In the genomic region with DNA sequence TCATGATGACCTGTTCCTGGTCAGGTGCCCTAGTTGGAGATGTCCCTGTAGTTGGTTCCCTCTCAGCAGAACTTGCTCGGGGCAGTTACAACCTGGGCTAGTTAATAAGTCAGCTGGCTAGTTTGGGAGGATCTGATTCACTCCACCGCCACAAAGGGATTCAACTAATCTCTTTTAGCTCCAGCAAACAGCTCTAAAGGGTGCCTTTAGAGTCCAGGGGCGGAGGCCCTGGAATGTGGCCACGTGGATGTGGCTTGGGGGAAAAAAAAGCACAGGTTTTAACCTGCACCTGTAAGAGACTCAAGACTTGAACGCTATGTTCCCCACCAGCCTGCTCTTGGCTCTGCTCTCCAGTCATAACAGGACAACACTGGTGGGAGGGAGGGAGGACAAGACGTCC, we compare ENCODE assay signal across 13 mouse cellular contexts. TPM values are rescaled to one million over a fixed set of nuclear protein-coding genes. Genes with fewer than 3 reads are reported as not detected.
DNase-seq lines count a peak whose midpoint lies in the region; ATAC-seq lines count a peak whose summit lies in the region.
"Had no signal": no experiment of that assay in that cellular context is flagged by ENCODE, and none has a peak within 500 bp of the region (broad histone marks: within the 10 kb centered on the region; RNA-seq: fewer than 3 reads in every experiment).

No protein-coding gene starts in this region.

- no peaks in the 10 kb centered on the region for H3K4me1 ChIP-seq in embryonic facial prominence, embryonic 11.5 days (ENCODE audit: control insufficient read depth, insufficient read depth, low read length)
- H3K4me1 ChIP-seq in embryonic facial prominence, embryonic 10.5 days, result peaks cover 32% of the 10 kb centered on the region
- H3K4me1 ChIP-seq in lung, embryonic 15.5 days, result peaks cover 60% of the 10 kb centered on the region
- peaks cover 56% of the 10 kb centered on the region for H3K4me1 ChIP-seq in kidney, embryonic 15.5 days
- peaks cover 37% of the 10 kb centered on the region for H3K4me1 ChIP-seq in stomach, embryonic 16.5 days (ENCODE audit: control insufficient read depth, insufficient read depth, low read length)

- H3K4me3 ChIP-seq in embryonic facial prominence, embryonic 11.5 days (ENCODE audit: low read depth, low read length), result no peak overlapping the region
- H3K4me3 ChIP-seq in embryonic facial prominence, embryonic 10.5 days, result no peak overlapping the region
- H3K4me3 ChIP-seq in lung, embryonic 15.5 days, result no peak overlapping the region
- no peak overlapping the region for H3K4me3 ChIP-seq in kidney, embryonic 15.5 days (replicated peaks)
- H3K4me3 ChIP-seq in stomach, embryonic 16.5 days (replicated peaks; ENCODE audit: low read length), result no peak overlapping the region
- H3K4me3 ChIP-seq: embryonic facial prominence, embryonic 13.5 days; limb, embryonic 13.5 days had no signal

- H3K27me3 ChIP-seq in embryonic facial prominence, embryonic 11.5 days (ENCODE audit: control insufficient read depth, insufficient read depth, low read length), result no peaks in the 10 kb centered on the region
- H3K27me3 ChIP-seq in embryonic facial prominence, embryonic 10.5 days (replicated peaks; ENCODE audit: low read depth, poor library complexity, severe bottlenecking), result no peaks in the 10 kb centered on the region
- no peaks in the 10 kb centered on the region for H3K27me3 ChIP-seq in lung, embryonic 15.5 days
- H3K27me3 ChIP-seq in kidney, embryonic 15.5 days, result no peaks in the 10 kb centered on the region
- no peaks in the 10 kb centered on the region for H3K27me3 ChIP-seq in stomach, embryonic 16.5 days (ENCODE audit: control insufficient read depth, insufficient read depth, low read length)
- H3K27me3 ChIP-seq: embryonic facial prominence, embryonic 13.5 days; limb, embryonic 13.5 days had no signal

- no peak overlapping the region for H3K4me2 ChIP-seq in embryonic facial prominence, embryonic 11.5 days (ENCODE audit: low read depth, low read length)
- no peak overlapping the region for H3K4me2 ChIP-seq in lung, embryonic 15.5 days
- H3K4me2 ChIP-seq in kidney, embryonic 15.5 days, result no peak overlapping the region
- 0 out of 2 replicates have a peak overlapping the region, but pooled peaks have one; percentile 5 for H3K4me2 ChIP-seq in stomach, embryonic 16.5 days (ENCODE audit: low read depth, low read length)
- H3K4me2 ChIP-seq: embryonic facial prominence, embryonic 13.5 days; limb, embryonic 13.5 days had no signal

- WGBS in embryonic facial prominence, embryonic 11.5 days, result 50% methylated on average over 6 of the region's 6 CpGs
- WGBS in embryonic facial prominence, embryonic 10.5 days, result 53% methylated on average over 6 of the region's 6 CpGs
- WGBS in lung, embryonic 15.5 days, result 55% methylated on average over 6 of the region's 6 CpGs
- 59% methylated on average over 6 of the region's 6 CpGs for WGBS in kidney, embryonic 15.5 days
- WGBS in stomach, embryonic 16.5 days, result 52% methylated on average over 6 of the region's 6 CpGs

- peak; percentile 17 for DNase-seq in embryonic facial prominence, embryonic 11.5 days (ENCODE audit: low spot score)
- DNase-seq in embryonic facial prominence, embryonic 10.5 days (ENCODE audit: low spot score), result no peak
- DNase-seq in lung, postnatal 25 days (ENCODE audit: low spot score), result no peak
- no peak for DNase-seq in ovary, adult 18-20 months (ENCODE audit: low spot score)
- DNase-seq in urinary bladder, postnatal 14 days (ENCODE audit: low spot score), result no peak
- DNase-seq: cerebellum, adult 9-10 months; thymus, adult 2 months had no signal

- H3K9me3 ChIP-seq in embryonic facial prominence, embryonic 11.5 days (replicated peaks; ENCODE audit: control insufficient read depth, low read length), result no peaks in the 10 kb centered on the region
- H3K9me3 ChIP-seq in embryonic facial prominence, embryonic 10.5 days, result no peaks in the 10 kb centered on the region
- H3K9me3 ChIP-seq in lung, embryonic 15.5 days, result no peaks in the 10 kb centered on the region
- H3K9me3 ChIP-seq in kidney, embryonic 15.5 days (replicated peaks), result no peaks in the 10 kb centered on the region
- H3K9me3 ChIP-seq in stomach, embryonic 16.5 days (replicated peaks; ENCODE audit: control insufficient read depth, low read length), result no peaks in the 10 kb centered on the region
- H3K9me3 ChIP-seq: embryonic facial prominence, embryonic 13.5 days; limb, embryonic 13.5 days had no signal

- H3K27ac ChIP-seq in embryonic facial prominence, embryonic 11.5 days (replicated peaks; ENCODE audit: low read depth, low read length), result no peak overlapping the region
- no peak overlapping the region for H3K27ac ChIP-seq in embryonic facial prominence, embryonic 10.5 days (replicated peaks)
- peak overlapping the region; percentile 52 for H3K27ac ChIP-seq in lung, embryonic 15.5 days
- H3K27ac ChIP-seq in kidney, embryonic 15.5 days, result peak overlapping the region; percentile 66
- H3K27ac ChIP-seq in stomach, embryonic 16.5 days (ENCODE audit: low read length), result no peak overlapping the region
- H3K27ac ChIP-seq: embryonic facial prominence, embryonic 13.5 days; limb, embryonic 13.5 days had no signal

- no peaks in the 10 kb centered on the region for H3K36me3 ChIP-seq in embryonic facial prominence, embryonic 11.5 days (replicated peaks; ENCODE audit: control insufficient read depth, insufficient read depth, low read depth, low read length)
- peaks cover 53% of the 10 kb centered on the region for H3K36me3 ChIP-seq in embryonic facial prominence, embryonic 10.5 days (replicated peaks)
- peaks cover 9% of the 10 kb centered on the region; the same call in 1 of the 2 replicates for H3K36me3 ChIP-seq in lung, embryonic 15.5 days
- peaks cover 21% of the 10 kb centered on the region for H3K36me3 ChIP-seq in kidney, embryonic 15.5 days
- no peaks in the 10 kb centered on the region for H3K36me3 ChIP-seq in stomach, embryonic 16.5 days (ENCODE audit: control insufficient read depth, insufficient read depth, low read length)

- H3K9ac ChIP-seq in embryonic facial prominence, embryonic 11.5 days (replicated peaks; ENCODE audit: low read length), result no peak overlapping the region
- H3K9ac ChIP-seq in lung, embryonic 15.5 days, result no peak overlapping the region
- no peak overlapping the region for H3K9ac ChIP-seq in kidney, embryonic 15.5 days
- no peak overlapping the region for H3K9ac ChIP-seq in stomach, embryonic 16.5 days (ENCODE audit: low read length)
- H3K9ac ChIP-seq: embryonic facial prominence, embryonic 13.5 days; limb, embryonic 13.5 days had no signal

- no peak for ATAC-seq in embryonic facial prominence, embryonic 11.5 days (replicated peaks; ENCODE audit: insufficient number of reproducible peaks, low FRiP score, low TSS enrichment, low read depth)
- no peak for ATAC-seq in lung, embryonic 15.5 days (ENCODE audit: borderline replicate concordance, extremely low read depth, low FRiP score, low TSS enrichment)
- ATAC-seq in kidney, embryonic 15.5 days (replicated peaks; ENCODE audit: low FRiP score), result peak; percentile 52
- no peak for ATAC-seq in stomach, embryonic 16.5 days (ENCODE audit: insufficient read depth, low FRiP score)
- ATAC-seq: hindbrain, embryonic 16.5 days had no signal

RNA-seq across cellular contexts. Expression of a gene that starts 20.7 kb away (rescaled TPM):
- 80.8 and 89.1 TPM in 2 replicates for polyA plus RNA-seq in embryonic facial prominence, embryonic 11.5 days (2014; fragmentation: Nextera tagmentation; extraction: Ambion mirVana)
- 75.1 and 84.8 TPM in 2 replicates for polyA plus RNA-seq in embryonic facial prominence, embryonic 10.5 days (2016; fragmentation: Nextera tagmentation; extraction: Ambion mirVana)
- polyA plus RNA-seq in lung, embryonic 15.5 days (2015; fragmentation: Nextera tagmentation; extraction: Ambion mirVana), result 135 and 136 TPM in 2 replicates
- polyA plus RNA-seq in kidney, embryonic 15.5 days (2015; fragmentation: Nextera tagmentation; extraction: Ambion mirVana), result 119 and 126 TPM in 2 replicates
- 127 and 139 TPM in 2 replicates for polyA plus RNA-seq in stomach, embryonic 16.5 days (2015; fragmentation: Nextera tagmentation; extraction: Ambion mirVana)

Comparison
In these comparisons a context has a peak if more than half of its experiments do, and no peak if none do; other contexts are left out.
1. H3K27ac ChIP-seq: peak in lung, embryonic 15.5 days (single experiment) and kidney, embryonic 15.5 days (single experiment); none in embryonic facial prominence, embryonic 11.5 days (single experiment), embryonic facial prominence, embryonic 10.5 days (single experiment) and stomach, embryonic 16.5 days (single experiment).